Mouse (Mus musculus) cerebellum, adult 2 months (tissue): Measurements from ENCODE around the gene Sox5.

Experiments used
- CTCF ChIP-seq: fragments of 200-500 bp; IDR thresholded peaks from 2 replicates; pipeline ENCODE4 v1.5.1; 2011; ENCODE audit warnings: low read depth, mild to moderate bottlenecking, control low read depth, low read length, moderate library complexity, borderline replicate concordance; ENCODE audit not compliant: insufficient read depth
- POLR2A ChIP-seq: fragments of 200-500 bp; IDR thresholded peaks from 2 replicates; pipeline ENCODE4 v1.6.1; 2011; ENCODE audit warnings: low read length, control low read depth, borderline replicate concordance; ENCODE audit not compliant: insufficient read depth

DNA sequence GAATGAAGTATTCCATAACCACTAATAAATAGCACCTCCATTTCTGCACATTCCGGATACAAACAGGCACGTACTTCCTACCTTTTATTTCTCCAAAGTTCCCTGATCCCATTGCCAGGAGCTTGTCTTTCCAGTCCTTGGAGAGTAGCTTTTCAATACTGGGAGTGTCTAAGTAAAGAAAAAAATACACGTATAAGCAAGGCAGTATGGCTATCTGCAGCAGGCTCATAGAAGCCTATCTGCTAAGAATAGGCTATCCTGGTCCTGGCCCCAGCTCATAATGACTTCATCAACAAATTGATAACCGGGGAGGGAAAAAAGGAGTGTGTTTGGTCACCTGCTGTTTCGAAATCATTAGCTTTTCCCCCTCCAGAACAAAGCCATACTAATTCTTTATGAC lies 740.6 kb downstream of the Sox5 start:
- TF ChIP-seq CTCF (no peak), POLR2A (no peak)
